Mouse (Mus musculus): ENCODE measurements at regions not wholly inside any gene's neighbourhood (a gene's known extent, or its start where the extent isn't known, plus 50 kb on each side); places are given as distances from the start of the nearest gene placed in this dataset.

DNA sequence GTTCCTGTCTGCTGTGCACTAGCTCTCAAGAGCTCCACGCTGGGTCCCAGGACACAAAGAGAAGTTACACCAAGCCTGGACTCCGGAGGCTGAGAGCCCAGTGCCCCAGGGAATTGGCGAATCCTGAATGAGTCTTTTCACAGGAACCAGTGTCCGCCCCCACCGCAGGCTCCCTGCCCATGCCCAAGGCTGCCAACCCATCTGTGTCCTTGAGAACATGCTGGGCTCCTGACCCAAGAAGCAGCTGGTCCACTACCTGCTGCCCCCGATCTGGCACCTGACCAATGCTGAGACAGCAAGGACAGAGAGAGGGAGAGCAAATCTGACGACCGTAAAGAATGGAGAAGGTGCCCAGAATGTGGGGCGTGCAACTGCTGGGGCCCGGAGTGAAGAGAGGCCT, 85.2 kb upstream of the Cplx2 start:
- no peak for DNase-seq (ENCODE audit: low read depth, low spot score)
- no peak for ATAC-seq
- TF ChIP-seq CTCF (IDR thresholded peaks at IDR 0.05): no peak
- in situ Hi-C loops (cut with MboI; ENCODE audit: low pct_unique_long_range_greater_than_20kb): no loop called here
- peaks cover 18% of the 10 kb centered on the region for H3K27me3 ChIP-seq
- ChIA-PET CTCF (interaction anchor here (0.9 kb wide), 1 partner anchor 11 kb away, joined by 3 read pairs; no protein-coding TSS in a partner anchor), POLR2A (no interaction called here)

DNA sequence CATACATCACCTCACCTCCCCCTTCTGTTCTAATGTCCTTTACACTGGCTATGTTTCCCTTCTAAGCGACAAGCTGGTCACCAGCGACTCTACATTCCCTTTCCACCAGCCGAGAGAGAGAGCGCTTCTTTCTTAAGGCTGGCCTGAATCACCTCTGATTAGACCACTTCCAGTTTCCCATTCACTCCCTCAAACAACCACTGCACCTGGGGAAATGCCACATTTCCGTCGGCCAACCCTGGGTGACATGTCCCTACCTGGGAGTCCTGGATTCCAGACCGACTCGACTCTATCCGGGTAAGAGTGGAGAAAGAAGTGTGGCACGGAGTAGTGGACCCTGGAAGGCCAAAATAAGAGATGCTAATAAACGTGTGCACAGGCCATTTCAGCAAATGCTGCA, 84.5 kb upstream of the Cplx2 start:
- POLR2A ChIA-PET: no interaction called here
- in situ Hi-C loops (cut with MboI; ENCODE audit: low pct_unique_long_range_greater_than_20kb): no loop called here
- ATAC-seq (no peak), DNase-seq (ENCODE audit: low read depth, low spot score) (no peak)
- no peak for TF ChIP-seq CTCF (IDR thresholded peaks at IDR 0.05)
- H3K27me3 ChIP-seq: peaks cover 18% of the 10 kb centered on the region
- CTCF ChIA-PET: interaction anchor here (0.9 kb wide), 1 partner anchor 10 kb away, joined by 3 read pairs; no protein-coding TSS in a partner anchor

DNA sequence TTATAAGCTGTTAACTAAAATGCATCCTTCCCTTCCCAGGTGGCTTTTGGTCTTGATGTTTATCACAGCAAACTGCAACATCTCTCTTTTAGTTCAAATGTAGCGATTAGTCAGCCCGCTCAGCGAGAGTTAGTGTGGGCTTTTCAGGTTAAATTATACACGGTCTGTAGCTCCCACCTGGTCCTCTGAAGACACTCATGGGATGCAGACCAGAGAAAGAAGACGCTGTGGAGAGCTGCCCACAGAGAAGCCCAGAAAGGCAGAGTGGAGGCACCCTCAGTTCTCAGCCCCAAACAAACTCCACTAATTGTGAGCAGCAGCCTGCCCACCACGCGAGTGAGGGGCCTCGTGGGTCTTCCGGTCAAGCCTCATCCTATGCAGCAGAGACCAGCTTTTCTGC, 81.1 kb upstream of the Cplx2 start:
- in situ Hi-C loops (cut with MboI; ENCODE audit: low pct_unique_long_range_greater_than_20kb): no loop called here
- POLR2A ChIA-PET: no interaction called here
- CTCF ChIA-PET: interaction anchor here (1.1 kb wide), 1 partner anchor 19 kb away, joined by 3 read pairs; no protein-coding TSS in a partner anchor
- no peak for DNase-seq (ENCODE audit: low read depth, low spot score)
- no peak for ATAC-seq
- peaks cover 22% of the 10 kb centered on the region for H3K27me3 ChIP-seq
- TF ChIP-seq CTCF (IDR thresholded peaks at IDR 0.05): no peak

DNA sequence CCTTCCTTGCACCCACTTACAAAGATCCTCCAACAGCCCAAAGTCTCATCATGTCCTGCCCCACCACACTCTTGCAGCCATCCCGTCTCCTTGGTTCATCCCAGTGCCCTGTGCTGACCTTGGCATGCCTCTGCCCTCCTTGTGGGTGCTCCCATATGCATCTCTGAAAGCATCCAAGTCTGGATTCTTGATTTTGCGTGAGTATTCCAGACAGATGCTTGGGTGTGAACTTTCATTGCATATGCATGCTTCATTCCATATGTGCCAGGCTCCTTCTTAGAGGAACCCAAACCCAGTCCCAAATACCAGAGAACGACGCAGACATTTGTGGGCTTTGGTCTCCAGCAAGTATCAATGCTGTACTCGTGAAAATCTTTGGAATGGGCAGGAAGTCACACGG, 78.8 kb upstream of the Cplx2 start:
- CTCF ChIA-PET: no interaction called here
- in situ Hi-C loops (cut with MboI; ENCODE audit: low pct_unique_long_range_greater_than_20kb): no loop called here
- POLR2A ChIA-PET: no interaction called here
- ATAC-seq: no peak
- peaks cover 11% of the 10 kb centered on the region for H3K27me3 ChIP-seq
- no peak for TF ChIP-seq CTCF (IDR thresholded peaks at IDR 0.05)
- DNase-seq (ENCODE audit: low read depth, low spot score): no peak

DNA sequence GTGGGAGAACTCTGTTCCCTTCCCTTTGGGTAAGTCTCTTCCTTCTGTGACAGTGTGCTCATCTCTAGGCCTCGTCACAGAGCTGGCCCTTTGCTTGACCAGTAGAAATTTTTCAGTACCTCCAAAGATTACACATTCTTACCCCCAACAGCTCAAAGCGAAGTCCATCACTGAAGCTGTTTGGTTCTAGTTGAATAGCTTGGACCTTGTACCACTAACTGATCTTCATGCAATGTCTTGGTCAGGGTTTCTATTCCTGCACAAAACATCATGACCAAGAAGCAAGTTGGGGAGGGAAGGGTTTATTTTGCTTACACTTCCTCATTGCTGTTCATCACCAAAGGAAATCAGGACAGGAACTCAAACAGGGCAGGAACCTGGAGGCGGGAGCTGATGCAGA, 78.1 kb upstream of the Cplx2 start:
- CTCF ChIA-PET: no interaction called here
- no peak for ATAC-seq
- no peak for DNase-seq (ENCODE audit: low read depth, low spot score)
- no peak for TF ChIP-seq CTCF (IDR thresholded peaks at IDR 0.05)
- in situ Hi-C loops (cut with MboI; ENCODE audit: low pct_unique_long_range_greater_than_20kb): no loop called here
- POLR2A ChIA-PET: no interaction called here
- H3K27me3 ChIP-seq: peaks cover 11% of the 10 kb centered on the region

DNA sequence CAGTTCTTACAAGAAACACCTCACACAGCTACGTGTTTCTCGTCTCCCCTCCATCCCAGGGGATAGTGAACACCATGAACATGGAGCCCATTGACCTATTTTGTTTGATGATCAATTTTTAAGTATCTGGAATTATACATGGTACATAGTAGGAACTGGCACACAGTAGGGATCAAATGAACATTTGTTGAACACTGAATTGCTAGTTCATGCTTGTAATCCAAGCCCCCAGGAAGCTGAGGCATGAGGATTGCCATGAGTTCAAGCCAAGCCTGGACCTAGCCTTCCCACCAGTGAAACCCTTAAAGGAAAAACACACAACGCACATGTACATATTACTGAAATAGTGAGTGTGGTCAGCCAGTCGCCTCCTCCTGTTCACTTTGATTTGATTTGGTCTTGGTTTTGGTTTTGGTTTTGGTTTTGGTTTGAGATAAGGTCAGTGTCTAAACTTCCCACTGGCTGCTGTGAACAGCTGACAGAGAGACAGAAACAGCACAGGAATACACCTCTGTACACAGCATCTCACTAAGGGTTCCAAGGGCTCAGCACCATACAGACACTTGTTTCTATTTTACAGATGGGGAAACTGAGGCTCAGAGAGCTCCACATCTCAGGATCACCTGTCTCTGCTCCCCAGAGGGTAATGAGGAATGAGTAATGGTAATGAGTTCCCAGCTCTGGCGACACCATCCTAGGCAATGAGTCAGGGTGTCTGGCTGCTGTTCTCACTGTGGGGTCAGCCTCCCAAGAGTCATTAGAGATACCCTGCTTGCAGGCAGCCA, 75.5 kb upstream of the Cplx2 start:
- ChIA-PET CTCF (interaction anchor here (1.2 to 1.5 kb wide), 2 partner anchors 10 to 12 kb away, joined by 3 to 5 read pairs; no protein-coding TSS in a partner anchor), POLR2A (no interaction called here)
- H3K27me3 ChIP-seq: peaks cover 8% of the 10 kb centered on the region
- TF ChIP-seq CTCF (IDR thresholded peaks at IDR 0.05): no peak
- DNase-seq (ENCODE audit: low read depth, low spot score): no peak
- in situ Hi-C loops (cut with MboI; ENCODE audit: low pct_unique_long_range_greater_than_20kb): no loop called here
- ATAC-seq: peak; percentile 31

DNA sequence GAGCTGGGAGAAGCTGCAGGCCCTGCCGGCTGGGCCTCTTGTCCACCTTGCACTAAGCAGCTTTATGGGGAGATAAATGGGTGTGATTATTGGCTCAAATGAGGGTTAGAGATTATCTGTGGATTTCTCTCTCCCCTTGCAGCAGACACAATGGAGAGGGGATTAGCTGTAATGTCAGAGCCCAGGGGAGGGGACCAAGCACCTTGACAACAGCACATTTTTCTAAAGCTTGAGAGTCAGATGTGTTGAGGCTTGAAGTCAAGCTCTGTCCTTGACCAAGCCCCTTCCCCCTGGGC, 74.9 kb upstream of the Cplx2 start:
- peaks cover 8% of the 10 kb centered on the region for H3K27me3 ChIP-seq
- CTCF ChIA-PET: interaction anchor here (1.5 kb wide), 1 partner anchor 10 kb away, joined by 3 read pairs; no protein-coding TSS in a partner anchor
- DNase-seq (ENCODE audit: low read depth, low spot score) (no peak), ATAC-seq (no peak)
- in situ Hi-C loops (cut with MboI; ENCODE audit: low pct_unique_long_range_greater_than_20kb): no loop called here
- TF ChIP-seq CTCF (IDR thresholded peaks at IDR 0.05): no peak
- POLR2A ChIA-PET: no interaction called here

DNA sequence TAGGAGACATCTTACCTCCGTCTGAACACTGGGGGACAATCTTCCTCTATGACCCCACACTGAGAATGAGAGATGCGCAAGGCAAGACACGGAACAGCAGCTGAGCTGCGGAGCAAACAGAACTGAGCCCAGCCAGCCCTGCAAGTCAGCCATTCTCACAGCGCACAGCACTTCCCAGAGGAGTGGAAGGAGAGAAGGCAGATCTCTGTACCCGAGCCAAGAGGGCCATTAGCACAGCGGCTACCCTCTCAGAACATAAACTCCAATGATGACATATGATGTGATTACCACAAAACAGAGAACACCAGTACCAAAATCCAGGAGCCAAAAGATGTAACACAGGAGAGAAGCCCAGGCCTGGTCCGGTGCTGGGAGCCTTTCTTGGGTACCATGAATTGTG, 72.3 kb upstream of the Cplx2 start:
- H3K27me3 ChIP-seq: peaks cover 8% of the 10 kb centered on the region
- DNase-seq (ENCODE audit: low read depth, low spot score) (no peak), ATAC-seq (no peak)
- no peak for TF ChIP-seq CTCF (IDR thresholded peaks at IDR 0.05)
- in situ Hi-C loops (cut with MboI; ENCODE audit: low pct_unique_long_range_greater_than_20kb): no loop called here
- CTCF ChIA-PET: no interaction called here
- POLR2A ChIA-PET: no interaction called here

DNA sequence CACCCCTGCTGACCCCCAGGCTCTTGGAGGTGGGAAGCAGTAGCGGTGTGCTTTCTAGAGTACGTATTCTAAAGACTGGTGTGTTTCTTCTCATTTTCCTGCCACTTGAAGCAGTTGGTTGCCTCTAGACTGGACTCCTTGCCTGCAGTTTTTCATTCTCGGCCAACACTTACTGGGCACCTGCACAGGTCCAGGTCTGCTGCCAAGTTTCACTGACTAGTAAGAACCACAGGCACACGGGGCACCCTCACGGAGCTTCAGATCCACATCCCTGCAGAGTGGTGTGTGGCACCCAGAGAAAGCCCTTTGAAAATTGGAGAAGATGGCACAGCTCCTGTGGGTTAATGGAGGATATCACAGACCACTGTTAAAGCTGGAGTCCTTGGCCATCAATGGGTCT, 71.9 kb upstream of the Cplx2 start:
- DNase-seq (ENCODE audit: low read depth, low spot score) (no peak), ATAC-seq (no peak)
- H3K27me3 ChIP-seq: peaks cover 8% of the 10 kb centered on the region
- ChIA-PET CTCF (no interaction called here), POLR2A (no interaction called here)
- in situ Hi-C loops (cut with MboI; ENCODE audit: low pct_unique_long_range_greater_than_20kb): no loop called here
- no peak for TF ChIP-seq CTCF (IDR thresholded peaks at IDR 0.05)

DNA sequence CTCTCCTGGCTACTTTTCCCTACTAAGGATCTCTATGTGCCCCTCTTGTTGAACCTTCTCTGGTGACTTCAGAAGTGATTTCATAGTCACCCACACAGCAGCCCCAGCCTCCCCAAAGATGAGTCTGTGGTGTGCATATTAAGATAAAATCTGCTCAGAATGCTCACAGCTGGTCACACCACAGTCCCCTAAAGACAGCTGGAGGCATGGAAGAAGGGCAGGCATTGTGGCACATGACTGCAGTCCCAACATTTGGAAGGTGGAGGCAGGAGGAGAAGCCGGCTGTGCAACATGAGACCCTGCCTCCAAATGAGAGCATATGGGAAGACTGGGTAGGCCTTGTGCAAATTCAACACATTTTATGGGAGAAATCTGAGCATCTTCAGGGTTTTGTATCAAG, 70.0 kb upstream of the Cplx2 start:
- TF ChIP-seq CTCF (IDR thresholded peaks at IDR 0.05): no peak
- in situ Hi-C loops (cut with MboI; ENCODE audit: low pct_unique_long_range_greater_than_20kb): loop anchor here (5.0 kb wide), 1 partner anchor 49 kb away; no protein-coding TSS in a partner anchor
- no peak for ATAC-seq
- no peak for DNase-seq (ENCODE audit: low read depth, low spot score)
- ChIA-PET CTCF (interaction anchor here (1.1 to 1.5 kb wide), 3 partner anchors 20 to 53 kb away, joined by 3 to 4 read pairs (median 3); no protein-coding TSS in a partner anchor), POLR2A (interaction anchor here (1.3 kb wide), 1 partner anchor 9 kb away, joined by 4 read pairs; no protein-coding TSS in a partner anchor)
- H3K27me3 ChIP-seq: peaks cover 4% of the 10 kb centered on the region

DNA sequence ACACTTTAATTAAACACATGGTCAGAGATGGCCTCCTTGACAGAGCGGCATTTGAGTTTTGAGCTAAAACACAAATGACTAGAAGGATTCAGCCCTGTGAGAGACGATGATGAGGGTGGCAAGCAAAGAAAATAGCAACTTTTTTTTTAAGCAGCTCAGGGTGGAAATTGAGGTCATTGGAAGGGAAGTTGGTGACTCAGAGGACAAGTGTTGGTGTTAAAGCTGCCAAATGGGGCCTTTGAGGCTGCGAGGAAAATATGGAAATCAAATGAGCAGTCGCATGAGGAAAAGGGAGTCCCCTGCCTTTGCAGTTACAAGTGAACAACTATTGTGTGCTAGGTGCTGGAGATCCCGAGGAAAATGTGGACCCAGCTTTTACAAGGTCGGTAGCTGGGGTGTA, 69.5 kb upstream of the Cplx2 start:
- no peak for TF ChIP-seq CTCF (IDR thresholded peaks at IDR 0.05)
- no peak for ATAC-seq
- CTCF ChIA-PET: interaction anchor here (1.1 to 1.7 kb wide), 3 partner anchors 20 to 54 kb away, joined by 3 to 7 read pairs (median 3); no protein-coding TSS in a partner anchor
- peaks cover 4% of the 10 kb centered on the region for H3K27me3 ChIP-seq
- in situ Hi-C loops (cut with MboI; ENCODE audit: low pct_unique_long_range_greater_than_20kb): loop anchor here (5.0 kb wide), 1 partner anchor 49 kb away; no protein-coding TSS in a partner anchor
- DNase-seq (ENCODE audit: low read depth, low spot score): no peak
- POLR2A ChIA-PET: interaction anchor here (1.3 to 1.5 kb wide), 2 partner anchors 9 to 51 kb away, joined by 4 read pairs; no protein-coding TSS in a partner anchor

Data from Patski (cell line).